27 mouse cellular contexts compared by ENCODE assay signal in the genomic region with DNA sequence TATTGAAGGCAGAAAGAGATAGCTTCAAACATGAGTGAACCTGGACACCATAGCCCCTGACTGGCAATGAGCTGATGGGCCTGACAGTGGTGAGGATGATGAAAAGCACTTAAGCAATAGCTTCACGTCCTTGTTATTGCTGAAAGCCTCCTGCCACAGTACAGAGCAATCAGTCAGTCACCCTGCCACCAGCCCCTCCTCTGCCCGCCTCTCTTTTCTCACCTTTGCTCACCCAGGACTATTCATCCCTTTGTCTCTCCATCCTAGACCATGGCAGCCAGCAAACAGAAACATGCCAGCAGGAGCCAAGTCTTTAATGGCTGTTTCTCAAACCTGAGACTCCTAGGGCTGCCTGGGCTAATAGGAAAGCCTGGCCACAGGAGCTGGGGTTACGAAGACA.
DNase-seq lines count a peak whose midpoint lies in the region; ATAC-seq lines count a peak whose summit lies in the region.
"Had no signal": no experiment of that assay in that cellular context is flagged by ENCODE, and none has a peak within 500 bp of the region (broad histone marks: within the 10 kb centered on the region; RNA-seq: fewer than 3 reads in every experiment).

No protein-coding gene starts in this region.

- no peak overlapping the region for H3K27ac ChIP-seq in forebrain, embryonic 12.5 days
- H3K27ac ChIP-seq in forebrain, embryonic 10.5 days: no peak overlapping the region
- H3K27ac ChIP-seq in forebrain, embryonic 15.5 days (replicated peaks): no peak overlapping the region
- H3K27ac ChIP-seq: embryonic facial prominence, embryonic 15.5 days; heart, embryonic 15.5 days; hindbrain, embryonic 10.5 days; hindbrain, embryonic 13.5 days; hindbrain, postnatal 0 days had no signal

- H3K27me3 ChIP-seq in forebrain, embryonic 12.5 days: no peaks in the 10 kb centered on the region
- no peaks in the 10 kb centered on the region for H3K27me3 ChIP-seq in forebrain, embryonic 10.5 days (ENCODE audit: poor library complexity, severe bottlenecking)
- H3K27me3 ChIP-seq in forebrain, embryonic 15.5 days: no peaks in the 10 kb centered on the region
- H3K27me3 ChIP-seq: embryonic facial prominence, embryonic 15.5 days; heart, embryonic 12.5 days; heart, embryonic 15.5 days; hindbrain, embryonic 13.5 days had no signal

- ATAC-seq in forebrain, embryonic 12.5 days (ENCODE audit: low FRiP score): peak; percentile 55; the same call in 1 of the 2 replicates
- ATAC-seq in forebrain, embryonic 15.5 days (replicated peaks): peak; percentile 67
- ATAC-seq: CD4-positive, CD25-positive, alpha-beta regulatory T cell, adult 4 months; hindbrain, postnatal 0 days; inflammation-experienced regulatory T-cells, adult 6 months; intestine, embryonic 16.5 days had no signal

- H3K9me3 ChIP-seq in forebrain, embryonic 12.5 days: no peaks in the 10 kb centered on the region
- no peaks in the 10 kb centered on the region for H3K9me3 ChIP-seq in forebrain, embryonic 10.5 days
- no peaks in the 10 kb centered on the region for H3K9me3 ChIP-seq in forebrain, embryonic 15.5 days
- H3K9me3 ChIP-seq: embryonic facial prominence, embryonic 15.5 days; heart, embryonic 12.5 days; heart, embryonic 15.5 days; hindbrain, embryonic 10.5 days; hindbrain, embryonic 13.5 days had no signal

- H3K4me3 ChIP-seq in forebrain, embryonic 12.5 days (replicated peaks): no peak overlapping the region
- no peak overlapping the region for H3K4me3 ChIP-seq in forebrain, embryonic 10.5 days
- no peak overlapping the region for H3K4me3 ChIP-seq in forebrain, embryonic 15.5 days
- H3K4me3 ChIP-seq: embryonic facial prominence, embryonic 15.5 days; heart, embryonic 12.5 days; heart, embryonic 15.5 days; hindbrain, embryonic 10.5 days; hindbrain, embryonic 13.5 days had no signal

- 38% methylated on average over 3 of the region's 3 CpGs for WGBS in forebrain, embryonic 12.5 days
- WGBS in forebrain, embryonic 10.5 days: 58% methylated on average over 3 of the region's 3 CpGs
- 16% methylated on average over 3 of the region's 3 CpGs for WGBS in forebrain, embryonic 15.5 days

- no peak for DNase-seq in forebrain, embryonic 10.5 days (ENCODE audit: extremely low spot score, low spot score)
- DNase-seq in heart, adult 11 months: peak; percentile 70
- no peak for DNase-seq in heart, adult 8-10 months (ENCODE audit: low spot score)
- DNase-seq in cerebellum, adult 18-20 months: no peak
- DNase-seq: adrenal gland, postnatal 10 days; adrenal gland, postnatal 36 days; cerebellum, adult 11 months; cerebellum, adult 8-10 months; cerebellum, postnatal 36 days; embryo, embryonic 11 days; gastrocnemius, postnatal 10 days; gastrocnemius, postnatal 36 days; heart, postnatal 10 days; heart, postnatal 36 days; kidney, adult 18-20 months; kidney, adult 9 months had no signal

- no peaks in the 10 kb centered on the region for H3K36me3 ChIP-seq in forebrain, embryonic 12.5 days (replicated peaks)
- no peaks in the 10 kb centered on the region for H3K36me3 ChIP-seq in forebrain, embryonic 10.5 days (replicated peaks)
- no peaks in the 10 kb centered on the region for H3K36me3 ChIP-seq in forebrain, embryonic 15.5 days
- H3K36me3 ChIP-seq: embryonic facial prominence, embryonic 15.5 days; heart, embryonic 12.5 days; heart, embryonic 15.5 days; hindbrain, embryonic 10.5 days; hindbrain, embryonic 13.5 days had no signal

- no peak overlapping the region for H3K4me2 ChIP-seq in forebrain, embryonic 12.5 days
- no peak overlapping the region for H3K4me2 ChIP-seq in forebrain, embryonic 15.5 days (replicated peaks)
- H3K4me2 ChIP-seq: embryonic facial prominence, embryonic 15.5 days; heart, embryonic 12.5 days; heart, embryonic 15.5 days; hindbrain, embryonic 13.5 days had no signal

- no peak overlapping the region for H3K9ac ChIP-seq in forebrain, embryonic 12.5 days
- H3K9ac ChIP-seq in forebrain, embryonic 15.5 days (replicated peaks): no peak overlapping the region
- H3K9ac ChIP-seq: embryonic facial prominence, embryonic 15.5 days; heart, embryonic 12.5 days; heart, embryonic 15.5 days; hindbrain, embryonic 13.5 days had no signal

- peaks cover 6% of the 10 kb centered on the region; the same call in 1 of the 2 replicates for H3K4me1 ChIP-seq in forebrain, embryonic 12.5 days
- peaks cover 19% of the 10 kb centered on the region for H3K4me1 ChIP-seq in forebrain, embryonic 10.5 days
- H3K4me1 ChIP-seq in forebrain, embryonic 15.5 days: no peaks in the 10 kb centered on the region; the same call in 1 of the 2 replicates
- H3K4me1 ChIP-seq: embryonic facial prominence, embryonic 15.5 days; heart, embryonic 12.5 days; heart, embryonic 15.5 days had no signal
